Mouse (Mus musculus) liver, postnatal 0 days (tissue): ENCODE measurements around the gene Camta1.

Experiments
- CTCF ChIP-seq: sonication (generic); IDR thresholded peaks from 2 replicates; pipeline ENCODE4 v1.5.1; 2016; ENCODE audit warnings: antibody characterized with exemption, low read depth
- EP300 ChIP-seq: IDR thresholded peaks from 2 replicates; pipeline ENCODE4 v1.6.1; 2016; ENCODE audit warnings: antibody characterized with exemption, low read depth, mild to moderate bottlenecking

DNA sequence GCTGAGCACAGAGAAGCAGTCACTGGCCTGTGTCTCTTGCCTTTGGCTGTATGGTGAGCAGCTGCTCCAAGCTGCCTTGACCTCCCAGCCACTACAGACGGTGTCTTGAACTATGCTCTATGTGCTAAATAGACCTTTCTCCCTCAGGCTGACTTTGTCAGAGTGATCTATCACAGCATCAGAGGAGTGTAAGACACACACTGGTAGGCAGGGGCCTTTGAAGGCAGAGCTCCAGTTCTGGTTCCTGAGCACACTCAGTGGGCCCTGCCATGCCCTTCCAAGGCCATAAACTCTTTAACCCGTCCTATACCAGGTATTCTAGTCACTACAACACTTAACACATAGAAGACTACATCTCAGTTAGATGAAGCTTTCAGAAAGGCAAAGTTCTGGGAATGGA lies 780.3 kb downstream of the Camta1 start:
- no peak for TF ChIP-seq CTCF
- TF ChIP-seq EP300: no peak
